Mouse (Mus musculus) megakaryocyte, embryonic 14.5 days (primary cell): ENCODE data around the gene Hk1.

Source experiments
- FLI1 ChIP-seq: IDR thresholded peaks from 2 replicates; pipeline ENCODE4 v1.6.1; 2012; ENCODE audit warnings: low read length, inconsistent platforms, mixed read lengths
- GATA1 ChIP-seq: IDR thresholded peaks from 3 replicates; pipeline ENCODE4 v1.6.1; 2012; ENCODE audit warnings: mixed read lengths, low read length, inconsistent platforms, borderline replicate concordance

DNA sequence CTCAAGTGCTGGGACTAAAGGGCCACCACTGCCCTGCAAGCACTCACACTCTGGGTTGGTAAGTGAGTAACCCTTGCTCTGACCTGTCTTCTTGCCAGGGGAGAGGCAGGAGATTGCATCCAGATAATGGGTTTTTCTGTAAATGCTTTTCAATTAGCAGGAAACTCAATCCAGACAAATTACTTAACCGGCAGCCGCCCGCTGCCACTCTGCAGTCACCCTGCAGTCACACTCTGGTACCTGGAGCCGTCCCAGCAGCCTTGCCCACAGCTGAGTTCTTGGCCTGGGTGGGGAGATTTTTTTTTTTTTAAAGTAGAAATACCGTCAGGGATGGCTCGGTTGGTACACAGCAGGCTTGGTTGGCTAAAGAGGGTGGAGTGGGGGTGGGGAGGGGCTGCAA is 151.6 kb downstream of the Hk1 start:
- no peak for TF ChIP-seq GATA1
- TF ChIP-seq FLI1 = no peak
